Mouse (Mus musculus): Measurements from ENCODE around the gene Cxcr3. TPM values are rescaled to one million over a fixed set of nuclear protein-coding genes. Genes with fewer than 3 reads are reported as not detected.

The Cxcr3 gene
- 0.40 and 0.95 TPM in 2 replicates for polyA plus RNA-seq (2015; fragmentation: Nextera tagmentation; extraction: Ambion mirVana)

DNA sequence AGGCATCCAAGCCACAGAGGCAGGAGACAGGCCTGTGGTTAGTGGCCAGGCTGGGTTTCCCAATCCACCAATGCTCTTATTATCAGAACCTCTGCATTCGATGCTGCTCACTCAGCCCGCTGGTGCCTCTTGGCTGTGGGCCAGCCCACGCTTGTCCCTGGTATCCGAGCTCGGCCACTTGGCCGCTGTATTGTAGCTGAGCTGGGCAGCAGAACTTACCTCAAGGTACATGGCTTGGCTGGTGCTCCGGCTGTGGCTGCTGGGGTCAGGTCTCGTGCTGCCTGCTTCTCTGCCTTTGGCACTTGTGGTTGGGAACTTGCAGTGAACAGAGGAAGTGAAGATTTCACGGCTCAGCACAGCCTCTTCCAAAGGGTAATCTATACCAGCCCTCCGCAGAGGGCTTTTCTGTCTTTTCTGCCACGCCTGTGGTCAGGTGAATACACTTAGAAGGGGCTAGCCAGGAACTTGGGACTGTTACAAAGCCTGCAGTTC, at the start of gene Cxcr3:
Gene Cxcr3 (minus strand): TSS at position 442 of the 492 bp plus-strand sequence.
- 69% methylated on average over 11 of the region's 11 CpGs for WGBS
- no peak within 1 kb of the TSS for H3K4me3 ChIP-seq (replicated peaks)
- ATAC-seq (ENCODE audit: low FRiP score), result no peak

DNA sequence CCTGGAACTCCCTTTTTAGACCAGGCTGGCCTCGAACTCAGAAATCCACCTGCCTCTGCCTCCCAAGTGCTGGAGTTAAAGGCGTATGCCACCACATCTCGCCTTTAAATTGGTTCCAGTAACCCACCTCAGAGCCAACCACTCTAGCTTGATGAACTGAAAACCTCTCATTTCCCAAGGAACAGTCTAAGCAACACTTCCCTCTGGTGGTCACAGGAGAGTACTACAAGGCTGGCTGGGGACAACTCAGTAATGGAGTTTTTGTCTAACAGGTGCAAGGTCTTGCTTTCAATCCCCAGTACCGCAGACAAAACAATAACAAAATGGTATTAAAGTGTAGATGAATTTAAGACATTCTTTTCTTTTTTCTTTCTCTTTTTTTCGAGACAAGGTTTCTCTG, 38.0 kb upstream of the Cxcr3 start:
- 44% methylated on average over 5 of the region's 5 CpGs for WGBS
- no peak for ATAC-seq (ENCODE audit: low FRiP score)
- Histone ChIP-seq H3K36me3 (no peaks in the 10 kb centered on the region), H3K27ac (replicated peaks) (no peak overlapping the region), H3K4me2 (no peak overlapping the region), H3K9me3 (replicated peaks) (no peaks in the 10 kb centered on the region), H3K9ac (replicated peaks) (no peak overlapping the region), H3K4me3 (replicated peaks) (no peak overlapping the region), H3K4me1 (no peaks in the 10 kb centered on the region), H3K27me3 (replicated peaks) (peaks cover 4% of the 10 kb centered on the region; the same call in 1 of the 2 replicates)

More for the DNA sequence above, at the start of gene Cxcr3:
- peaks cover 10% of the 10 kb centered on the region; the same call in 1 of the 2 replicates for H3K27me3 ChIP-seq (replicated peaks)
- H3K4me2 ChIP-seq, result no peak within 1 kb of the TSS
- H3K4me1 ChIP-seq, result no peaks in the 10 kb centered on the region
- no peak within 1 kb of the TSS for H3K27ac ChIP-seq (replicated peaks)
- H3K36me3 ChIP-seq, result no peaks in the 10 kb centered on the region
- no peaks in the 10 kb centered on the region for H3K9me3 ChIP-seq (replicated peaks)
- H3K9ac ChIP-seq (replicated peaks), result no peak within 1 kb of the TSS

DNA sequence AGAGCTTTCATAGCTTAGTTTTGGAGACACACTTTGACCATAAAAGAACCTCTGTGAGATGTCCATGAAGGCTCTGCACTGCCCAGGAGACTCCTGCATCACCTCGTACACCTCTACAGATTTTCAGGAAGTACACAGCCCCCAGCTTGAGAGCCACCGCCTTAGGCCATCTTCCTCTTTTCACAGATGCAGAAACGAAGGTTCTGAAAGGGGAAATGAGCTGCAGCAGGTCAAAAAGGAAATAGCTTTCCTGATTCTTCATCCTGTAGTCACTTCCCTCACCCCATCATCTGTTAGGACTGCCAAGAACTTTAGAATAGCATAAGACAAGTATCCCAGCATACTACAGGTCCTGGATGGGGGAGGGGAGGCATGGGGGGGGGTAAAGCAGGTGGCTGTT, 36.2 kb upstream of the Cxcr3 start:
- Histone ChIP-seq H3K27ac (replicated peaks) (no peak overlapping the region), H3K9ac (replicated peaks) (no peak overlapping the region), H3K27me3 (replicated peaks) (peaks cover 7% of the 10 kb centered on the region; the same call in 1 of the 2 replicates), H3K4me1 (no peaks in the 10 kb centered on the region), H3K36me3 (no peaks in the 10 kb centered on the region), H3K4me3 (replicated peaks) (no peak overlapping the region), H3K4me2 (no peak overlapping the region), H3K9me3 (replicated peaks) (no peaks in the 10 kb centered on the region)
- ATAC-seq (ENCODE audit: low FRiP score), result no peak
- WGBS, result 71% methylated on average over 3 of the region's 3 CpGs

DNA sequence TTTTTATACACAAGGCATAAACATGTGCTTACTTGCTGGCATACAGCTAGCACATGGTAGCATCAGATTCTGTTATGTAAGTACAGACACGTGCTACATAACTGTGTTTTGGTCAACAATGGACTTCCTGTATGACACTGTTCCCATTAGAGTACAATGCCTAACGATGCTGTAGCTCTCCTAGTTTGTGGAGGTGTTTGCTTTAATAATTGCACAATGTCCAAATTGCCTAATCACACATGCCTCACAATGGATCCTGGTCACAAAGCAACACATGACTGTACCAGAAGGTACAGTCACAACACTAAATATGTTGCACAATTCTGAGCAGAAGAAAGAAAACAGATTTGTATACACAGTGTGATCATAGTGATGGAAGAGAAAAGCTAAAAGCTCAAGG, 35.4 kb upstream of the Cxcr3 start:
- WGBS, result 62% methylated on average over 2 of the region's 2 CpGs
- no peak overlapping the region for H3K4me2 ChIP-seq
- peaks cover 7% of the 10 kb centered on the region; the same call in 1 of the 2 replicates for H3K27me3 ChIP-seq (replicated peaks)
- no peak overlapping the region for H3K27ac ChIP-seq (replicated peaks)
- H3K4me3 ChIP-seq (replicated peaks), result no peak overlapping the region
- H3K9me3 ChIP-seq (replicated peaks), result no peaks in the 10 kb centered on the region
- no peaks in the 10 kb centered on the region for H3K4me1 ChIP-seq
- no peak overlapping the region for H3K9ac ChIP-seq (replicated peaks)
- H3K36me3 ChIP-seq, result no peaks in the 10 kb centered on the region
- ATAC-seq (ENCODE audit: low FRiP score), result no peak

DNA sequence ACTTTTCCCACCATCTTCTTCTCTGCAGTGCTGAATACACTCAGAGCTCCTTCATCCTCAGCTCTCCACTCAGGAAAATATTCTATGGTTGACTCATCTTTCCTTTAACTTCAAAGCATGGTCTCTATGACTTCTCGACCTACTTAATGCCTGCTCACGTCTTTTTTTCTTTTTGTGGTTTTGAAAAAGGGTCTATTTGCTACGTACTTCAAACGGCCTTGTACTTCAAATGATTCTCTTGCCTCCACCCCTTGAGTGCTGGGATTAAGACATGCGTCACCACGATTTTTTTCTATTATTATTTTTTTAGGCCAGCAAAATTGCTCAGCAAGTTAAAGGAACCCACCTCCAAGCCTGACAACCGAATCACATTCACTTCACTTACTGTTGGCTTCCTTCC, 33.2 kb upstream of the Cxcr3 start:
- H3K4me2 ChIP-seq, result no peak overlapping the region
- H3K9ac ChIP-seq (replicated peaks), result no peak overlapping the region
- no peaks in the 10 kb centered on the region for H3K9me3 ChIP-seq (replicated peaks)
- H3K27ac ChIP-seq (replicated peaks), result no peak overlapping the region
- no peak overlapping the region for H3K4me3 ChIP-seq (replicated peaks)
- no peak for ATAC-seq (ENCODE audit: low FRiP score)
- no peaks in the 10 kb centered on the region for H3K36me3 ChIP-seq
- H3K27me3 ChIP-seq (replicated peaks), result 0 out of 2 replicates have a peak, but pooled peaks cover 3% of the 10 kb centered on the region
- no peaks in the 10 kb centered on the region for H3K4me1 ChIP-seq
- 79% methylated on average over 7 of the region's 7 CpGs for WGBS

DNA sequence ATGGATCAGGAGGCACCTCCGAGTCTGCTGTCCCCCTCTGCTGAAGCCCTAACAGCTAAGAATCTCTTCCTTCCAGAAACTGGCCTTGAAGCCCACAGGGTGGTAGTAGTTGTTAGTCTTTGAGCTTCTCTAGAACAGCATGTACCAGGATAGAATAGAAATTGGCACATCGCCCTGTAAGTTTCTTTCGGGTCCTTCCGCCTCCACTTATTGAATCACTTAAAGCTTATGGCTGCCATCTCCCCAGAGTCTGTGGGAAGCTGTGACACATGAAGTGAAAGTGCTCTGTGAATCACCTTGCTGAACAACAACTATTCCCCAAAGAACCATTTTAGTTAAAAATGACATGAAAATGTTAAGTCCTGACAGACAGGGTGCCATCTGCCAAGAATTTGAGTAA, 31.0 kb upstream of the Cxcr3 start:
- Histone ChIP-seq H3K4me2 (no peak overlapping the region), H3K4me3 (replicated peaks) (no peak overlapping the region), H3K9ac (replicated peaks) (no peak overlapping the region), H3K36me3 (no peaks in the 10 kb centered on the region), H3K9me3 (replicated peaks) (no peaks in the 10 kb centered on the region), H3K4me1 (no peaks in the 10 kb centered on the region), H3K27me3 (replicated peaks) (0 out of 2 replicates have a peak, but pooled peaks cover 5% of the 10 kb centered on the region), H3K27ac (replicated peaks) (no peak overlapping the region)
- ATAC-seq (ENCODE audit: low FRiP score), result no peak
- 87% methylated on average over 4 of the region's 4 CpGs for WGBS

DNA sequence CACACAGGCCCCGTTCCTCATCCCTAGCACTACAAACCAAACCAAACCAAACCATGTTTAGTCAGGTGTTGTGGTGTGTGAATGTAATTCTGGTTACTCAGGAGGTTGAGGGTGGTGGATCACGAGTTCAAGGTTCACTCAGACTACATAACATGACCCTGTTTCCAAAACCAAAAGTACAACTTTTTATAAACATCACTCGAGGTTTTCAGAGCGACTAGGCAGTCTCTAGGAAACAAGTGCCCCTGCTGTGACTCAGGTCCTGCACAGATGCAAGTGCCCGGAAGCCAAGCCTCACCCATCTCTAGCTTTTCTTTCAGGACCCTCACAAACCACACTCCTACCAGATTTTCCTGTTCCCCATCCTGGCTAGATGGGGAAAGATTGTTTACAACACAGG, 30.6 kb upstream of the Cxcr3 start:
- Histone ChIP-seq H3K27ac (replicated peaks) (no peak overlapping the region), H3K9me3 (replicated peaks) (no peaks in the 10 kb centered on the region), H3K36me3 (no peaks in the 10 kb centered on the region), H3K27me3 (replicated peaks) (0 out of 2 replicates have a peak, but pooled peaks cover 9% of the 10 kb centered on the region), H3K4me1 (no peaks in the 10 kb centered on the region), H3K4me2 (no peak overlapping the region), H3K4me3 (replicated peaks) (no peak overlapping the region), H3K9ac (replicated peaks) (no peak overlapping the region)
- ATAC-seq (ENCODE audit: low FRiP score), result no peak
- 74% methylated on average over 5 of the region's 5 CpGs for WGBS

DNA sequence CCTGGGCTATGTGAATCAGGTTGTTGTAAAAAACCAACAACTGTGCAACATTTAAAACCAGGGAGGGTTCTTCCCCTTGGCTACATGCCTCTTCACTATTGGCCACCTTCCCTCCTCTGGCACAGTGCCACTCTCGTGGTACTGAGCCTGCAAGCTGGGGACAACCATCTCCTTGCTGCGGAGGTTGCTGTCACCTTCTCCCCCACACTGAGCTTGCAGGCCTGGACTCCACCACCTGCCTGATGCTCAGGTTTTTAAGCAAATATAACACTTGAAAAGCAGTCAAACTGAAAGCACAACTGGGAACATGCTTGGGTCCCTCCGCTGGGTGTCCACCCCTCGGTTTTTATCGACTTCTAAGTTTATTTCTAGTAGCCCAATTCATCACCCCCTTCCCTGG, 20.4 kb upstream of the Cxcr3 start:
- no peak overlapping the region for H3K9ac ChIP-seq (replicated peaks)
- no peaks in the 10 kb centered on the region for H3K9me3 ChIP-seq (replicated peaks)
- H3K4me1 ChIP-seq, result no peaks in the 10 kb centered on the region
- H3K36me3 ChIP-seq, result no peaks in the 10 kb centered on the region
- H3K27ac ChIP-seq (replicated peaks), result no peak overlapping the region
- H3K4me2 ChIP-seq, result no peak overlapping the region
- no peak for ATAC-seq (ENCODE audit: low FRiP score)
- H3K4me3 ChIP-seq (replicated peaks), result no peak overlapping the region
- peaks cover 8% of the 10 kb centered on the region; the same call in 1 of the 2 replicates for H3K27me3 ChIP-seq (replicated peaks)
- 61% methylated on average over 5 of the region's 5 CpGs for whole genome bisulfite sequencing

DNA sequence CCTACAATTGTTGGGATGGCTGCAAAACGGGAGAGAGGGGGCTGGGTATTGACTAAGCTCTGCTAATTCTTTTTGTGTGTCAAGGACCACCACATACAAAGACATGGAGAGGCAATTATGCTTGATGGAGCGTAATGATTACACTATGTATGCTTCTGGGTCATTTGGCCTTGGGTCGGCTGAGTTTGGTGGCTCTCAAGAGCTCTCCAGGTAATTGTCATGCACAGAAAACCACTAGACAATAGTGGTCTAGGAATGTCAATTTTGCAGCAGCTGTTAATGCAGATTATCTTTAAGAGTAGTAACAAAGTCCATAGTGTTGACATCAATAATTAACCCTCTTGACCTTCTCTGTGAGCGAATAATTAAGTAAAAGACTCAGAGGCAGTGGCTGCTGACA, 16.1 kb upstream of the Cxcr3 start:
- Histone ChIP-seq H3K4me2 (no peak overlapping the region), H3K9me3 (replicated peaks) (no peaks in the 10 kb centered on the region), H3K4me3 (replicated peaks) (no peak overlapping the region), H3K4me1 (no peaks in the 10 kb centered on the region), H3K27ac (replicated peaks) (no peak overlapping the region), H3K36me3 (no peaks in the 10 kb centered on the region), H3K27me3 (replicated peaks) (peaks cover 7% of the 10 kb centered on the region; the same call in 1 of the 2 replicates), H3K9ac (replicated peaks) (no peak overlapping the region)
- 38% methylated on average over 4 of the region's 4 CpGs for WGBS
- no peak for ATAC-seq (ENCODE audit: low FRiP score)

DNA sequence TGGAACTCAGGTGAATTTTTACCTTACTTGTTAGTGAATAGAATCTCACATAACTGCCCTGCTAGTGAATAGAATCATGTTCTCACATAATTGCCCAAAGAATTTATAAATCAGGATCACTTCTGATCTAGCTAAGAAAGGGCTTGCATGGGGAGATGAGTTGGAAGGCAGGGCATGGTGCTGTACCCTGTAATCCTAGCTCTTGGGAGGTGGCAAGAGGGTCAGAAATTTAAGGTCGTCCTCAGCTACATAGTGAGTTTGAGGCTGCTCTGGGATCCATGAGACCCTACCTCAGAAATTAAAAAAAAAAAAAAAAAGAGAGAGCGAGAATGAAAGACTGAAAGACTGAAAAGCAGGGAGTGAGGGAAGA, 7.0 kb upstream of the Cxcr3 start:
- Histone ChIP-seq H3K4me3 (replicated peaks) (no peak overlapping the region), H3K4me1 (peaks cover 5% of the 10 kb centered on the region; the same call in 1 of the 2 replicates), H3K27ac (replicated peaks) (0 out of 2 replicates have a peak overlapping the region, but pooled peaks have one; percentile 41), H3K36me3 (no peaks in the 10 kb centered on the region), H3K9me3 (replicated peaks) (no peaks in the 10 kb centered on the region), H3K4me2 (no peak overlapping the region), H3K27me3 (replicated peaks) (peaks cover 14% of the 10 kb centered on the region; the same call in 1 of the 2 replicates), H3K9ac (replicated peaks) (no peak overlapping the region)
- WGBS, result 76% methylated on average over 2 of the region's 2 CpGs
- ATAC-seq (ENCODE audit: low FRiP score), result peak; percentile 24; the same call in 1 of the 2 replicates

DNA sequence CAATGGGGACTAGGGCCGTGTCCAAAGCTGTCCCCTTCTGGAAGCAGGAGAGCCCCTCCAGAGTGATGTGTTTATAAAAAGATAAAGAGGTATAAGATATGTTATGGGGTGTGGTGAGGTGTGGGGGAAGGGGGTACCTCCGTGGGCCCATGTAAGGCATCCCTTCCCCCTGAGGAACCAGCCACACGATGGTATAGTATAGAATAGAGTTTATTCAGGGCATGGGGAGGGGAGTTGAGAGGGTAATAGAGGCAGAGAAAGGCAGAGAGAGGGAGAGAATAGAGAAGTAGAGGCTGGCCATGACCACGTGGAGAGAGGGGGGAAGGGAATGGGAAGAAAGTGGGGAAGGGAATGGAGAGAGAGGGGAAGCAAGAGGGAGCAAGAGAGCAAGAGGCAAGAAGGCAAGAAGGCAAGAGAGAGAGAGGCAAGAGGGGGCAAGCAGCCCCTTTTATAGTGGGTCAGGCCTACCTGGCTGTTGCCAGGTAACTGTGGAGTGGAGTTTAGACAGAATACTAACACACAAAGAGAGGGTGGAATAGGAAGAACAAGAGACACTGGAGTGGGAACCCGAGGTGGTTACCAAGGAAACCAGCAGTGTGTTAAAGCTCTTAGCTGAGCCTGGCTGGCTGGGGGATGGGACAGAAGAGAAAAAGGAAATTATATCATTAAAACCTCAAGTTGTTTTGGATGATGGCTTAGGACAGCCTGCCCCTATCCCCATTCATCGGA, 6.4 kb upstream of the Cxcr3 start:
- ATAC-seq (ENCODE audit: low FRiP score), result peak; percentile 91
- Histone ChIP-seq H3K27me3 (replicated peaks) (peaks cover 14% of the 10 kb centered on the region; the same call in 1 of the 2 replicates), H3K36me3 (no peaks in the 10 kb centered on the region), H3K4me3 (replicated peaks) (no peak overlapping the region), H3K9me3 (replicated peaks) (no peaks in the 10 kb centered on the region), H3K9ac (replicated peaks) (no peak overlapping the region), H3K27ac (replicated peaks) (peak overlapping the region; percentile 41), H3K4me2 (no peak overlapping the region), H3K4me1 (peaks cover 5% of the 10 kb centered on the region; the same call in 1 of the 2 replicates)
- WGBS, result 39% methylated on average over 6 of the region's 6 CpGs

DNA sequence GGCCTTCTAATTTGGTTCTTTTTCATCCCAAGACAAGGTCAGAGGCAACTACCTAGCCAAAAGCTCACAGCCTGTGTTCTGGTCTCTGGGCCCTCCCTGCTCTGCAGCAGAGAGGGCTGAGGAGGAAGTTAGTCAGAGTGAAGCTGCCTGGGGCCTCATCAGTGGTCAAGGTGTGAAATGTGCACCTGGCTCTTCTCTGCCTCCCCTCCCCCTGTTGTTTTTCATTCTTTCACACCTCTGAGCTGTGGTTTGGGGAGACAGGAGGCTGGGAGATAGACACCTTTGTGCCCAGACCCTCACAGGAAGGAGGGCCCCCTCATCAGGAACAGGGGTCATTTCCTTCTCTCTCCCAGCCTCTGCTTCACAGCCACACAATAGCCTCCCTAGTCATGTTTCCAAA, 3.1 kb upstream of the Cxcr3 start:
- no peak for ATAC-seq (ENCODE audit: low FRiP score)
- Histone ChIP-seq H3K36me3 (no peaks in the 10 kb centered on the region), H3K4me1 (peaks cover 5% of the 10 kb centered on the region; the same call in 1 of the 2 replicates), H3K9me3 (replicated peaks) (no peaks in the 10 kb centered on the region), H3K4me2 (no peak overlapping the region), H3K4me3 (replicated peaks) (no peak overlapping the region), H3K27ac (replicated peaks) (no peak overlapping the region), H3K9ac (replicated peaks) (no peak overlapping the region), H3K27me3 (replicated peaks) (peaks cover 10% of the 10 kb centered on the region; the same call in 1 of the 2 replicates)
